Mouse (Mus musculus) erythroid progenitor cell, adult 5-6 weeks (primary cell): Measurements from ENCODE around the gene Stradb. TPM values are rescaled to one million over a fixed set of nuclear protein-coding genes. Genes with fewer than 3 reads are reported as not detected.
A peak's percentile ranks its signal among the peaks of the same experiment; 100 is the strongest.
"Not testable (repeated sequence)": the region's sequence is repeated elsewhere in the genome, so short reads cannot be mapped to it uniquely, and the experiment has no call there.

Source experiments
- ATAC-seq: replicated peaks from 2 replicates; pipeline ENCODE4 v1.8.0; 2016; ENCODE audit warnings: moderate number of reproducible peaks, mild to moderate bottlenecking, moderate TSS enrichment, inconsistent platforms; ENCODE audit not compliant: poor library complexity, low FRiP score, severe bottlenecking
- total RNA-seq, 2 experiments: library from RNA; stranded (forward) in 1 of 2; stranded (reverse) in 1 of 2; fragments of 150-400 nt in 1 of 2; fragments of 186-747, 209-891 nt in 1 of 2; gene quantifications; 2 replicates each; pipeline versions ENCODE4 v1.2.3 to v1.2.4; 2015 to 2017; ENCODE audit warnings: low replicate concordance in 2 of 2

Gene Stradb
- total RNA-seq, 2 experiments from 2014 or later, result 160 to 245 TPM

DNA sequence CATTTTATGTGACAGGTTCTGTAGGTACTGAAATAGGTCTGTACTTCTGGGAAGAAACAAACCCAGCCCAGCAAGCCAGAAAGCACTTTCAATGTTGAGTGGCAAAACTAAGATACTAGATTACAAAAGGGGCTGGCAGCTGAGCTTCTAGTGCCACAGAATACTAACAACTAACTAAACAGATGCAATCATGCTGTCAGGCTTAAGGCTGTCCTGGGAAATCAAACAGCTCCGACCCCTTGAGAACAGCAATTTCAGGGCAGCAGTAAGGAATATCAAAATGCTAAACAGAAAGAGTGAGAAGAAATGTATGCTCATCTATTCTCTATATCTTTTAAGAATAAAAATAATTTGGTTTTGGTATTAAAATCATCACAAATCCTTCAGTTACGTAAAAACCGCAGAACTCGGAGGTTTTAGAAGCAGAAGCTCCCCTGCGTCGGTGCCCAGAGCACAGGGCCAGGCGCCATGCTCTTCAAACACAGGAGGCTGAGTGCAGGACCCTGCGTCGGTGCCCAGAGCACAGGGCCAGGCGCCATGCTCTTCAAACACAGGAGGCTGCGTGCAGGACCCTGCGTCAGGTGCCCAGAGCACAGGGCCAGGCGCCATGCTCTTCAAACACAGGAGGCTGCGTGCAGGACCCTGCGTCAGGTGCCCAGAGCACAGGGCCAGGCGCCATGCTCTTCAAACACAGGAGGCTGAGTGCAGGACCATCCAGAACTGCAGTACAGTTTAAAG, 14.4 kb upstream of the Stradb start:
- not testable (repeated sequence) for ATAC-seq

DNA sequence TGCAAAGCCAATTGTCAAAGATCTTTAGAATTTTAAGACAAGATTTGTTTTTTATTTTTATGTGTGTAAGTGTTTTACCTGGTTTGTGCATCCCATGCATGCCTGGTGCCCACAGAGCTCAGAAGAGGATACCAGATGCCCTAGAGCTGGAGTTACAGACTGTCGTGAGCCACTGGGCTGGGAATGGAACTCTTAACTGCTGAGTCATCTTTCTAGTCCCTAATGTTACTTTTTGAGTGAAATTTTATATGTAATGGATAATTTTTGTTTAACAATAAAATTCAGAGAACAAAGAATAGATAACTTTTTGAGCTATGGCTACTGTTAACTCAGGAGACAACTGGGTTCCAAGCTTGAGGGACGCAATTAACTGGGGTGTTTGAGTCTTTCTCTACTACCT, 13.6 kb upstream of the Stradb start:
- ATAC-seq, result no peak

DNA sequence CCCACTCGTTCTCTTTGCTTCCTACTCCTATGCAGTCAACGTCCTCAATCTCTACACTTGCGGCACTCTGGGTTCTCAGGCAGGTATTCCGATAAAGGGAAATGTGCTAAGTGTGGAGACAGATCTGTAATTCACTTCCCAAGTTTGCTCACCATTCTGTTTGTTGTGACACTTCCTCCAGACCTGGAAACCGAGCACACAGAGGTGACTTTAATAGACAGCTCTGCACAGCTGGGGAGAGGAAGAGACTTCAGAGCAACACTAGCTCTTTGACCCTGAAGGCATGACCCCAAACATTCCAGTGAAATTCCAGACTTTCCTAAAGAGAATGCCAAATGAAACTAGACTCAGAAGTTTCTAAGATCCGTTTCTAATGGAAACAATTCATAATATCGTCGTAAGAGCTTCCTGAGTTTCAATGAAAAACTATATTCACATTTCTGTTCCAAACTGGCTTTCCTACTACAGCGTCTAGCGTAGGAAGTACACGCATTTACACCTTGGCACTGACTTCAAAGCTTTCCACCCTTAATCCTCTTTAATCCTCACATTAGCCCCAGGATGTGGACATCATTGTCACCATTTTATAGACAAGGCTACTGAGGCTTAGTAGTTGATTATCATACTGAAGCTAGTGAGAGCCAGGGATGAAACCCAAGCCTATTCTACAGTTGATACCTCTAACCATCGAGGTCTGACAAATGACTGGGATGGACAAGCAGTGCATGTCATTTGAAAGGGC, 12.0 kb upstream of the Stradb start:
- ATAC-seq, result no peak

DNA sequence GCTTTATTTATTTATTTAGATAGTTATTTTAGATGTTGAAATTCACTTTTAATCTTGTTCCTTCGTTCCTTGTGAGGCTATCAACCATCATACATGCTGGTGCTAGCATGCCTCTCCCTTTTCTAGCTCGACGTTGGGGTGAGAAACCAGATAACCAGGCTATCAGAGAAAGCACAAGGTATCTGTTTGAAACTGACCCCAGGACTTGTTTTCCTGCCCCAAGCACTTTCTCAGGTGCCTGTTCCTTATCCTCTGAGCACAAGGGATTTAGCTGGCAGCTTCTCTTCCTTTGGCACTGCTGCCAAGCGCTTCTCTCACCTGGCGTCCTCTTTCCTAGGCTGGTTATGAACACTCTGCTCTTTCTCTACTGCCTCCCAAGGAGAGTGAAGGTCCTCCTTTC, 10.9 kb upstream of the Stradb start:
- peak; percentile 84 for ATAC-seq

DNA sequence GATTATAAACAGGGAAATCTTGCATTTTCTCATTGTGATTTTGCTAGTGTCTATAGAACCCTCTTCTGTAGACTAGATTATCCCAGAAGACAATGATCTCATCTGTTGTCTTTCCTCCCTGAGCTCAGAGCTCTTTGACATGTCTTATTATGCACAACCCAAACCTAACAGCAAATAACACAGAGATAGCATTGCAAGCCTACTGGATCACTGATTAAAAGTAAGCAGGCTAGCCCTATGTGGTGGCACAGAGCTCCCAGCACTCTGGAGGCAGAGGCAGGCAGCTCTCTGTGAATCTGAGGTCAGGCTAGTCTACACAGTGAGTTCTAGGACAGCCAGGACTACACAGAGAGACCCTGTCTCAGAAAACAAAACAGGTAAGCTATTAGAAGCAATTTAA, 10.5 kb upstream of the Stradb start:
- peak; percentile 28 for ATAC-seq

DNA sequence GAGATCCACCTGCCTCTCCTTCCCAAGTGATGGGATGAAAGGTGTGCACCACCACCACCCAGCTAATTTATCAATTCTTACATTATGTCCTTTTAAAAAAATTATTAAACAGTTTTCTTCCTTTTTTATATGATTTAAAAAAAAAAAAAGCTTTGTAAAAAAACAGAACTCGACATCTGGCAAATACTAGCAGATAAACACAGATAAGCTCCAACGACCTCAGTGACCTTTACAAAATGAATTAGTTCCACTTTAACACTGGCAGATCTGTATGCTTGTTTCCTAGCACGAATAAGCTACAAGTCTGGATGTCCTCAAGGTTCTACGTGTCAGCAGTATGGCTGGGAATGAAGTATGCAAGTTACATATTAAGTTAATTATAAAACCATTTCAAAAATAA, 5.8 kb upstream of the Stradb start:
- no peak for ATAC-seq

DNA sequence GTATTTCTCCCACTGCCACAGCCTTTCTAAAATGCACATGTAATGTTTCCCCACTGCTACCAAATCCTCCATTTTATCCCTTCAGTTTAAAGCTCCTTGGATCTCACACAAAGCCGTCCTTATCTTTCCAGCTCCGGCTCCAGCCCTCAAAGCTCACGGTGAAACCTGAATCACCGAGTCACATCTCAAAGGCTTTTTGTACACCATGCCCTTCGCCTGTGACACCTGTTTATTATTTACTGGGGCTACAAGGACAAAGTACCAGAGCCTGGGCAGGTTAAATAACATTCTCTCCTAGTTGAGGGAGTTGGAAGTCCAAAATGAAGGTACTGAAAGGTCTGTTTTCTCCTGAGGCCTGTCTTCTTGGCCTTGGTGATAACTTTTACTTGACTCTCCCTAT, 3.3 kb upstream of the Stradb start:
- ATAC-seq, result no peak

DNA sequence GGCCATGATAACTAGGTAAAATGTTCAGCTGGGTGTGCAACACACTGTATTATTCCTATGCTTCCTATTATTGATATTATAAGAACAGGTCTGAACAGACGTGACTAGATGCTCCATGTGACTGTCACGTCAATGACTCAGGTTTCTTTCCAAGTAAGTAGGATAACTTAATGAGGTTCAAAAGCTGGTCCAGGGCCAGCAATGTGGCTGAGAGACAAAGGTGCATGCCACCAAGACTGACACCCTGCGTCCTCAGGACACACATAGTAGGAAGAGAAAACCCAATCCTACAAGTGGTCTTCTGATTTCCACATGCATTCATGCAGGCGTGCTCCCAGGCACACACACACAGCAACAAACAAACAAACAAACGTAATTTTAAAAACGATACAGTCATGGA, 2.2 kb upstream of the Stradb start:
- ATAC-seq, result 0 out of 2 replicates have a peak, but pooled peaks have one; percentile 16

DNA sequence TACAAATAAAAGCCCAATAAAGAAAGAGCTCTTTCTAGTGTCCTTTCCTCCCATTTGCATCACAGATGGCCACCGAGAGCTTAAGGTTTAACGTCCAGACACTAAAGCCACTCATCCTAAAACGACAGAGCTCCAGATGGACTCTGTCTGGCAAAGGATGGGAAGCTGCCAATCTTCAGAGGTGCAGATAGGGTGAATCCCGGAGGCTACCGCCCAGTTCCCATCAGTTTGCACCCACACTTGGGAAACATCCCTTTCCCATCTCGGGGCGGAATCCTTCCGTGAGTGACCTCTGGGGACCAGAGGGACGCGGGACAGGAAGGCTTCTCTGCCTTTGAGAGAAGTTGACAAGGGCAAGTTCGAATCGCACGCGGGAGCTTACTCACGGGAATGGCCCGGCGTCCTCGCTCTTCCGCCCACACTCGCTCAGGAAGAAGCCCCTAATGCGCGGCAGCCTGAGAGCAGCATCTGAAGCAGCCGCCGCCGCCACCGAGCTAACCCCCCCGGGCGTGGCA, 414 bp upstream of the Stradb start:
- peak; percentile 44 for ATAC-seq

DNA sequence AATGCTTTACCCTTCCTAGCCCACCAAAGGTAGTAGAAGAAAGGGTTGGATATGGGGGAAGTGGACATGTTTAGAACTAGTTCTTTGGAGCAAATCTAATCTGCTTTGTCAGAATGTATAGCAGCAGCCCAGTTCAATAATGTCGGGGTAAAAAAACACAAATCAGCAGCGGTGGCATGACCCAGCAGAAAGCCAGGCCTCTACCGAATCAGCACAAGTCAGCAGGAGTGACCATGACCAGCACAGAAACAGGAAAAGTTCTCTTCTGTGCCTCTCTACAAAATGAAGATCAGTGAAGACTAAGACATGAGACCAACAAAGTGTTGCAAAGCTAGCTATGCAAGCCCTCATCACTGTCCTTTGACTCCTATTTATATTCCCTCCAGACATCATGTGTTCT, 9.0 kb downstream of the Stradb start:
- no peak for ATAC-seq

DNA sequence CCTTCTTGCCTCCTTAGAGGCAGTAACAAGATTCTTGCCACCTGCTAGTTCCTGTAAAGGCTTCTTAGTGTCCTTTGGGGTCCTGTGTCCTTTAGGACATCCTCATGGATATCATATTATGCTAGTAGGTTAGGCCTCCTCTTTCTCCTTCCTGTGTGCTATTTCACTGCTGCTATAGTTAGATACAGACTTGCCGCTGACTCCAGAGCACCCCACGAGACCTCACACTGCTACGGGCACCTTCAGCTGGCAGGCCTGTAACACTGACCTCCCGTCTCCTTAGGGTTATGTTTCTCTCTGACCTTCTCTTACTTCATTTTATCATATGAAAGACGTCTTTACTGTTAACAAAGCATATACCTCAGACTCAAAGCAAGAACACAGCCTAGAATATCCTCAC, 11.3 kb downstream of the Stradb start:
- no peak for ATAC-seq

DNA sequence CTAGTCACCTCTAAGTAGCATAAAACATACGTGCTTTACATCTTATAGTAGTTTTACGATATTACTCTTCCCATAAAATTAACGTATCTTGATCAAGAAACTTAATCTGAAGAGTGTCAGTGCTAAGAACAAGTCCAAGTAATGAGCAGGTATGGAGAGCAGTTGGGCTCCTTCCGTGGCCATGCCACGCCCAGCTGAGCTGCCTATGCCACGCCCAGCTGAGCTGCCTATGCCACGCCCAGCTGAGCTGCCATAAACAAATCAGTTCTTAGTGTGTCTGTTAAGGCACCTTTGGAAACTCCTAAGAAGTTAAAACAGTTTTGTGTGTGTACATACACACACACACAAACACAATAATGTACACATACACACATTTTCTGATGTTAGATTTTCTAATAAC, 19.8 kb downstream of the Stradb start:
- peak; percentile 97 for ATAC-seq

DNA sequence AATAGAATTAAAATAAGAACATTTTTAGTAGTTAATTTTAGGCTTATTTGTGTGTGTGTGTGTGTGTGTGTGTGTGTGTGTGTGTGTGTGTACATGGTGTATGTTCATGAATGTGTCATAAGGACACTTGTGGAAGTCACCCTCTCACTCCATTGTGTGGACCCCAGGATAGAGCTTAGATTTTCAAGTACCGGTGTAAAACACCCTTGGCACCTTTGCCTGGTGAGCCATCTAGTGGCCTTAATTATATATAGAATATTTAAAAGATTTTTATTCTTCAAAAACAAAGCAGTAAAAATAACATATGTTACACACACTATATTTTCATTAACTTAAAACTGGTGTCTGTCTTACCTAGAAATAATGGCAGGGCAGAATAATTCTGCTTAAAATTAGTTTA, 20.4 kb downstream of the Stradb start:
- ATAC-seq, result no peak

DNA sequence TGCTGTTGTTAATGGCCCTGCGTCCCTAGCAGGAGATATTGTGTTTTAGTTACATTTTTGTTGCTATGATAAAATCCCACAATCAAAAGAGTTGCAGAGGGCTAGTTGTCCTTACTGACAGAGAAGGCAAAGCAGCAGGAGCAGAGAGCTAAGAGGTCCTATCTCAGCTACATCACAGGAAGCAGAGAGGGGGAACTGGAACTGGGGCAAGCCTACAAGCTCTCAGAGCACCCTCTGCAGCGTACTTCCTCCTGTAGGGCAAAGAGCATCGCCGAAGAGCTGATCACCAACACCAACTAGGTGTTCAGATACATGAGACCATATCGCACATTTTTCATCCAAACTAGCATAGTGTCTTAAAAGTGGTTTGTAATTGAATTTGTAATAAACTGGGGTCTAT, 22.0 kb downstream of the Stradb start:
- ATAC-seq, result no peak

DNA sequence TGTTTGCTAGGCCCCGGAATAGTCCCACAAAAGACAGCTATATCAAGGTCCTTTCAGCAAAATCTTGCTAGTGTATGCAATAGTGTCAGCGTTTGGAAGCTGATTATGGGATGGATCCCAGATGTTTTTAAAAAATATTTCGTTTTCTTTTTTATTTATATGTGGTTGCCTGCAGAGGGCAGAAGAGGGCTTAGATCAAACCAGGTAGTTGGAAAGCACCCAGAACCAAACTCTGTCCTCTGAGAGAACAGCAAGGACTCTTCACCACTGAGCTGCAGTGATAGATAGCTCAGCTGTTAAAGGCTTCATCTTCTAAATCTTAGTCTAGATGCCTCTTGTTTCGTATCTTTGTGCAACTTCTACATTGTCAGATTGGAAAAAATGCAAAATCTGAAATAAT, 35.9 kb downstream of the Stradb start:
- no peak for ATAC-seq

DNA sequence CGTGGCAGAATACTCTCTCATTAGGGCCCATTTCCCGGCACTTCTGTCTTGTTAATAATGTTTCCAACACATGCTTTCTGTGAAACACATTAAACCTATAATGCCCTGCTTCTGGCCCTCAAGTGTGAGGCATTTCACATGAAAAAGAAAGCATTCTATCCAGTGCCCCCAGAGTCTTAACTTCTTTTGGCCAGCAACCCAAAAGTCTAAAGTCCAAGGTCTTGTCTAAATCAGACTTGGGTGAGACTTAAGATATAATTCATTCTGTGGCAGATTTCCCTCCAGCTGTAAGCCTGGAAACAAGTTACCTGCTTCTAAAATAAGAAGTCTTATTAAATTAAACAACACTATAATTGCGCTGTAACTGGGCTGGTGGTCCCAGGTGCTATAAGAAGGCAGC, 48.2 kb downstream of the Stradb start:
- ATAC-seq, result no peak

DNA sequence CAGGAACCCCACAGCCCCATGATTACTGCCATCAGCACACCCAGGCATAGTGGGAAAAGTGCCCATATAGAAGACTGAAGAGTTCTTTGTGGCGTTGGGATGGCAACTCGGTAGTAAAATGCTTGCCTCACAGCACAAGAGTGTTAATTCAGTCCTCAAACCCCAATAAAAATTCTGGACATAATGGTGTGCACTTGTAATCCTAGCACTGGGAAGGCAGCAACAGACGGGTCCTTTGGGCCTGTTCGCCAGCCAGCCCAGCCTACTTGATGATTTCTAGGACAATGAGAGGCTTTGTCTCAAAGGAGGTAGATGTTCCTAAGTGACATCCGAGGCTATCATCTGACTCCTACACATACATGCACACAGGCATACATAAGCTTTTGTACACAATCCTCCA, 64.4 kb downstream of the Stradb start:
- no peak for ATAC-seq
